Mouse (Mus musculus) MEL (cell line): ENCODE results near the gene Rpl29. TPM values are rescaled to one million over a fixed set of nuclear protein-coding genes. Genes with fewer than 3 reads are reported as not detected.

ENCODE experiments used
- DNase-seq: peaks from one replicate; pipeline ENCODE4 v3.0.0; 2011; ENCODE audit warnings: low read depth, low spot score
- H3K27ac ChIP-seq: 2 replicates; pipeline ENCODE4 v1.5.1; 2012; ENCODE audit warnings: low read depth, mild to moderate bottlenecking, control low read depth, low read length, moderate library complexity; ENCODE audit not compliant: control insufficient read depth
- H3K27me3 ChIP-seq, 2 experiments: fragments of 150-350 bp in 1 of 2; sonication (generic) in 1 of 2; 2 replicates each; pipeline ENCODE4 v1.6.1; 2012; ENCODE audit warnings: low read length in 2 of 2, mild to moderate bottlenecking in 2 of 2, improper control_type of control experiment in 1 of 2, moderate library complexity in 1 of 2; ENCODE audit not compliant: insufficient read depth in 2 of 2, control insufficient read depth in 1 of 2
- H3K36me3 ChIP-seq, 2 experiments: 2 replicates each; pipeline ENCODE4 v1.6.1; 2012 to 2014; ENCODE audit warnings: low read length in 2 of 2, improper control_type of control experiment in 1 of 2, inconsistent platforms in 1 of 2, mild to moderate bottlenecking in 1 of 2; ENCODE audit not compliant: insufficient read depth in 2 of 2, control insufficient read depth in 1 of 2
- H3K4me1 ChIP-seq, 2 experiments: fragments of 150-350 bp in 1 of 2; sonication (generic) in 1 of 2; 2 replicates each; pipeline ENCODE4 v1.6.1; 2012; ENCODE audit warnings: low read length in 2 of 2, improper control_type of control experiment in 1 of 2, mild to moderate bottlenecking in 1 of 2; ENCODE audit not compliant: insufficient read depth in 2 of 2, control insufficient read depth in 1 of 2
- H3K4me3 ChIP-seq, 2 experiments: fragments of 150-350 bp in 1 of 2; sonication (generic) in 1 of 2; 2 replicates each; pipeline ENCODE4 v1.5.1; 2012; ENCODE audit warnings: low read depth in 2 of 2, low read length in 2 of 2, mild to moderate bottlenecking in 2 of 2, moderate library complexity in 2 of 2, control low read depth in 1 of 2, improper control_type of control experiment in 1 of 2; ENCODE audit not compliant: control insufficient read depth in 1 of 2, insufficient read depth in 1 of 2
- H3K79me2 ChIP-seq: 2 replicates; pipeline ENCODE4 v1.6.1; 2012; ENCODE audit warnings: mild to moderate bottlenecking, low read length, moderate library complexity; ENCODE audit not compliant: control insufficient read depth, poor library complexity, insufficient read depth
- H3K9ac ChIP-seq: 2 replicates; pipeline ENCODE4 v1.6.1; 2012; ENCODE audit warnings: low read depth, mild to moderate bottlenecking, control low read depth, low read length, moderate library complexity; ENCODE audit not compliant: control insufficient read depth, poor library complexity, severe bottlenecking
- H3K9me3 ChIP-seq: fragments of 150-350 bp; sonication (generic); replicated peaks from 2 replicates; pipeline ENCODE4 v1.6.1; 2012; ENCODE audit warnings: mild to moderate bottlenecking, low read length, improper control_type of control experiment, moderate library complexity; ENCODE audit not compliant: insufficient read depth
- CHD2 ChIP-seq: IDR thresholded peaks from 2 replicates; pipeline ENCODE4 v1.6.1; 2011; ENCODE audit warnings: low read length, improper control_type of control experiment
- CTCF ChIP-seq, 3 experiments: IDR thresholded peaks in 2 of 3; conservative IDR thresholded peaks in 1 of 3; 2 replicates each; pipeline ENCODE4 v1.5.1; 2011 to 2012; ENCODE audit warnings: low read length in 3 of 3, low read depth in 2 of 3, mild to moderate bottlenecking in 2 of 3, improper control_type of control experiment in 1 of 3, inconsistent platforms in 1 of 3, mixed read lengths in 1 of 3, moderate library complexity in 1 of 3; ENCODE audit not compliant: control insufficient read depth in 1 of 3, insufficient read depth in 1 of 3, poor library complexity in 1 of 3, severe bottlenecking in 1 of 3
- MAFK ChIP-seq: IDR thresholded peaks from 2 replicates; pipeline ENCODE4 v1.6.1; 2011; ENCODE audit warnings: low read depth, mild to moderate bottlenecking, low read length, improper control_type of control experiment, borderline replicate concordance
- MAX ChIP-seq: IDR thresholded peaks from 2 replicates; pipeline ENCODE4 v1.6.1; 2011; ENCODE audit warnings: low read length, improper control_type of control experiment
- MAZ ChIP-seq: IDR thresholded peaks from 2 replicates; pipeline ENCODE4 v1.6.1; 2012; ENCODE audit warnings: low read depth, mild to moderate bottlenecking, inconsistent platforms, low read length, improper control_type of control experiment
- MYC ChIP-seq: IDR thresholded peaks from 2 replicates; pipeline ENCODE4 v1.6.1; 2011; ENCODE audit warnings: low read depth, mild to moderate bottlenecking, low read length, improper control_type of control experiment, moderate library complexity
- NELFE ChIP-seq: IDR thresholded peaks from 2 replicates; pipeline ENCODE4 v1.6.1; 2011; ENCODE audit warnings: low read depth, low read length, improper control_type of control experiment
- NRF1 ChIP-seq: IDR thresholded peaks from 2 replicates; pipeline ENCODE4 v1.6.1; 2014; ENCODE audit warnings: low read depth, mild to moderate bottlenecking, inconsistent platforms, low read length, improper control_type of control experiment, moderate library complexity; ENCODE audit not compliant: poor library complexity, insufficient read depth, severe bottlenecking
- POLR2A ChIP-seq, 2 experiments: IDR thresholded peaks; 2 replicates each; pipeline ENCODE4 v1.6.1; 2011 to 2012; ENCODE audit warnings: low read length in 2 of 2, mild to moderate bottlenecking in 2 of 2, control low read depth in 1 of 2, improper control_type of control experiment in 1 of 2, low read depth in 1 of 2, moderate library complexity in 1 of 2; ENCODE audit not compliant: control insufficient read depth in 1 of 2, insufficient read depth in 1 of 2, poor library complexity in 1 of 2
- RCOR1 ChIP-seq: IDR thresholded peaks from 2 replicates; pipeline ENCODE4 v1.6.1; 2012; ENCODE audit warnings: low read depth, mild to moderate bottlenecking, inconsistent platforms, low read length, improper control_type of control experiment
- SIN3A ChIP-seq: IDR thresholded peaks from 2 replicates; pipeline ENCODE4 v1.6.1; 2012; ENCODE audit warnings: low read length, improper control_type of control experiment, inconsistent platforms
- SMC3 ChIP-seq: IDR thresholded peaks from 2 replicates; pipeline ENCODE4 v1.6.1; 2011; ENCODE audit warnings: low read depth, low read length, improper control_type of control experiment
- ZKSCAN1 ChIP-seq: IDR thresholded peaks from 2 replicates; pipeline ENCODE4 v1.6.1; 2012; ENCODE audit warnings: low read depth, mild to moderate bottlenecking, inconsistent platforms, low read length, improper control_type of control experiment, moderate library complexity
- polyA plus RNA-seq, 2 experiments: library from polyadenylated mRNA; stranded (reverse) in 1 of 2; unstranded in 1 of 2; fragments of >175 nt in 1 of 2; fragments of >200 nt in 1 of 2; gene quantifications; 2 replicates each; pipeline versions ENCODE4 v1.2.1 to v1.2.4; 2012; ENCODE audit warnings: low replicate concordance in 2 of 2, low read depth in 1 of 2; ENCODE audit not compliant: insufficient read length in 2 of 2, insufficient read depth in 1 of 2, missing spikeins in 1 of 2
- total RNA-seq: library from RNA; depleted of rRNA; stranded (reverse); fragments of 300-350 nt; gene quantifications from 2 replicates; pipeline ENCODE4 v1.2.3, GENCODE M21; 2012

Rpl29 gene
- total and polyA plus RNA-seq, 3 experiments: 60.8 to 761 TPM; not detected in 1

DNA sequence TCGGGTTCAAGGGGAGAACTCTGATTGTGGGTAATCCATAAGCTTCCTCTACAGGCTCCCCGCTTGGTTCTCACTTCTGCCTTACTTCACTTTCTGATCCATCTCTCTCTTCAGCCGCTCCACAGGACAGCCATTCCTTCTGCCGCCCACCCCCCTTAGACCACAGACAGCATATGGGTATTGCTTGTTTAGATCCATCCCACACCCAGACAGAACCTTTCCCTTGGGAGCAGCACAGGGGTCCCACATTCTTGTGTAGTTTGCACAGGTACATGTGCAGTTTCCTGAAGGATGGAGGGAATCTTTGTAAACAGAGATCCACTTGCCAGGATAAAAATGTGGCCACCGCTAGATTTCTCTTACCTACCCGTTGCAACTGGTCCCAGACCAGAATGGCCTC is 23.1 kb downstream of the Rpl29 start:
- no peak overlapping the region for H3K4me3 ChIP-seq
- TF ChIP-seq MAZ: no peak
- 0 out of 2 replicates have a peak, but pooled peaks have one; percentile 34 for TF ChIP-seq RCOR1
- no peak for TF ChIP-seq MYC

DNA sequence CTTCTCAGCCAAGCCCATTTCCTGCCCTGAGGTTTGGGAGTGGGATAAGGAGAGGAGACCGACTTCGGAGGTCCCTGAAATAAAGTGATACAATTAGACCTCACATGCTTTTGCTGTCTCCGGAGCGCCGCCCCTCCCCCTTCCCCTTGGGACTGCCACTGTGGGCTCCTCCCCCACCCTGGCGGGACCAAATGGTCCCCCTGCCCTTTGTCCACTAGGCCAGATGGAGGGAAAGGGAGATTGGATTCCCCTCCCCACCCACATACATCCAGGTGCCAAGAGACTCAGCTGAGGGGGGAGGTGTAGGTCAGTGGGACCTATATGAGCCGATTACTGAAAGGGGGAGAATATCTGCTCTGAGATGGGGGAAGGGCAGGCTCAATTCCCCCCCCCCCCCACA is 23.6 kb downstream of the Rpl29 start:
- H3K79me2 ChIP-seq: peaks cover 3% of the 10 kb centered on the region; the same call in 1 of the 2 replicates
- H3K36me3 ChIP-seq: peaks cover 0 to 2% of the 10 kb centered on the region in 2 experiments; a peak in 2 of 4 replicates
- no peak overlapping the region for H3K27ac ChIP-seq
- H3K9ac ChIP-seq: peak overlapping the region; percentile 65
- TF ChIP-seq CHD2 (peak; percentile 9; the same call in 1 of the 2 replicates), NELFE (no peak)
- TF ChIP-seq, all 39 proteins: peak for 1
- no peak for DNase-seq
- no peaks in the 10 kb centered on the region for H3K9me3 ChIP-seq
- no peaks in the 10 kb centered on the region for H3K27me3 ChIP-seq
- H3K4me1 ChIP-seq: peaks cover 0 to 4% of the 10 kb centered on the region in 2 experiments; a peak in 2 of 4 replicates
- H3K4me3 ChIP-seq: peak overlapping the region; percentile 66 to 95

More for the DNA sequence above, 23.1 kb downstream of the Rpl29 start:
- Histone ChIP-seq H3K36me3 (peaks cover 0 to 2% of the 10 kb centered on the region in 2 experiments; a peak in 2 of 4 replicates), H3K27ac (no peak overlapping the region), H3K27me3 (no peaks in the 10 kb centered on the region), H3K79me2 (peaks cover 3% of the 10 kb centered on the region; the same call in 1 of the 2 replicates), H3K9ac (no peak overlapping the region), H3K4me1 (peaks cover 0 to 6% of the 10 kb centered on the region in 2 experiments; a peak in 2 of 4 replicates), H3K9me3 (no peaks in the 10 kb centered on the region)
- DNase-seq: no peak

DNA sequence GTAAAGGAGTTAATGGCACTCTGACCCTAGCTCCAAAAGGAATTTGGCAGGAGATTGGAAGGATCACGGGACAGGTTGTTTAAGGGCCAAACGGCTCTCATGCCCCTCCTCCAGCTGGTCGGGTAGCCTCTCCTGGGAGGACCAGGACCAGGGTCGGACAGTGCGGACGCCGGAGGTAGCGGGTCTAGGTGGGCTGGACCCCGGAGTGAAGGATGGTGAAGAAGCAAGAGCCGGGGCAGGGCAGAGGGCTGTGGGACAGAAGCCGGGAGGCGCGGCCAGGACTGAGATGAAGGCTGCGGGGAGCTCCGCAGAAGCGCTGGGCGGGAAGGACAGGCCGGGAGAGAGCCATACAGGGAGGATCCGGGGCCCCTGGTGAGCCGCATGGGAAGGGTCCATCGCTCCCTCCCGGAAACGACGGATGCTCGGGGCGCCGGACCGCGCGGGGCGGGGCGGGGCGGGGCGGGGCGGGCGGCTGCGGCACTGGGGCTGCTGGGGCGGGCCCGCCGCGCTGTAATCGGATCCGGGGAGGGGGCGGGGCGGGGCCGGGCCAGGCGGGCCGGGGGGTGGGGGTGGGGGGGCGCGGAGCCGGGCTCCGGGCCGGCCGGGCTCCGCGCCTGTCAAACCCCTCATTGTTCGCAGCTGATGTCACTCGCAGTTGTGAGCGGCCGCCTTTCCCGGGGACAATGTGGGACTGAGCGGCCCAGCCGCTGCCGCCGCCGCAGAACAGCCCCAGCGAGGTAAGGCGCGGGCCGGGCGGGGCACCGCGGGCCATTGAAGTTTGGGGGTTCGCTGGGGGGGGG is 24.2 kb downstream of the Rpl29 start, which contains the start of gene Pcbp4:
Gene Pcbp4, plus strand, starts transcription at position 21 of the 800 bp plus-strand sequence.
- H3K27ac ChIP-seq: no peak within 1 kb of the TSS
- H3K79me2 ChIP-seq: peaks cover 3% of the 10 kb centered on the region; the same call in 1 of the 2 replicates
- TF ChIP-seq NELFE (peak; percentile 18; the same call in 1 of the 2 replicates), MAX (no peak), ZKSCAN1 (no peak), SMC3 (no peak), MAZ (no peak), SIN3A (0 out of 2 replicates have a peak, but pooled peaks have one; percentile 36), MAFK (no peak), POLR2A (IDR thresholded peaks at IDR 0.05; ENCODE audit: control insufficient read depth in 1 of 2, insufficient read depth in 1 of 2, low read depth in 1 of 2, low read length in 2 of 2, poor library complexity in 1 of 2) (peak in 1 of 2 experiments; percentile 51; a peak in 2 of 4 replicates), CTCF (IDR thresholded peaks at IDR 0.05 in 2 of 3, conservative IDR thresholded peaks at IDR 0.05 in 1 of 3; ENCODE audit: control insufficient read depth in 1 of 3, insufficient read depth in 1 of 3, low read depth in 2 of 3, low read length in 3 of 3, poor library complexity in 1 of 3, severe bottlenecking in 1 of 3) (no peak), NRF1 (no peak)
- H3K36me3 ChIP-seq: peaks cover 0 to 2% of the 10 kb centered on the region in 2 experiments; a peak in 2 of 4 replicates
- no peaks in the 10 kb centered on the region for H3K27me3 ChIP-seq
- peak within 1 kb of the TSS; percentile 66 to 95 for H3K4me3 ChIP-seq
- H3K9me3 ChIP-seq: no peaks in the 10 kb centered on the region
- peak; percentile 55 for DNase-seq
- H3K9ac ChIP-seq: peak within 1 kb of the TSS; percentile 75
- peaks cover 0 to 3% of the 10 kb centered on the region in 2 experiments; a peak in 2 of 4 replicates for H3K4me1 ChIP-seq
